Mouse (Mus musculus) megakaryocyte, embryonic 14.5 days (primary cell): ENCODE data around the gene Bcas3.

Experiments
- FLI1 ChIP-seq: IDR thresholded peaks from 2 replicates; pipeline ENCODE4 v1.6.1; 2012; ENCODE audit warnings: low read length, inconsistent platforms, mixed read lengths
- GATA1 ChIP-seq: IDR thresholded peaks from 3 replicates; pipeline ENCODE4 v1.6.1; 2012; ENCODE audit warnings: mixed read lengths, low read length, inconsistent platforms, borderline replicate concordance

DNA sequence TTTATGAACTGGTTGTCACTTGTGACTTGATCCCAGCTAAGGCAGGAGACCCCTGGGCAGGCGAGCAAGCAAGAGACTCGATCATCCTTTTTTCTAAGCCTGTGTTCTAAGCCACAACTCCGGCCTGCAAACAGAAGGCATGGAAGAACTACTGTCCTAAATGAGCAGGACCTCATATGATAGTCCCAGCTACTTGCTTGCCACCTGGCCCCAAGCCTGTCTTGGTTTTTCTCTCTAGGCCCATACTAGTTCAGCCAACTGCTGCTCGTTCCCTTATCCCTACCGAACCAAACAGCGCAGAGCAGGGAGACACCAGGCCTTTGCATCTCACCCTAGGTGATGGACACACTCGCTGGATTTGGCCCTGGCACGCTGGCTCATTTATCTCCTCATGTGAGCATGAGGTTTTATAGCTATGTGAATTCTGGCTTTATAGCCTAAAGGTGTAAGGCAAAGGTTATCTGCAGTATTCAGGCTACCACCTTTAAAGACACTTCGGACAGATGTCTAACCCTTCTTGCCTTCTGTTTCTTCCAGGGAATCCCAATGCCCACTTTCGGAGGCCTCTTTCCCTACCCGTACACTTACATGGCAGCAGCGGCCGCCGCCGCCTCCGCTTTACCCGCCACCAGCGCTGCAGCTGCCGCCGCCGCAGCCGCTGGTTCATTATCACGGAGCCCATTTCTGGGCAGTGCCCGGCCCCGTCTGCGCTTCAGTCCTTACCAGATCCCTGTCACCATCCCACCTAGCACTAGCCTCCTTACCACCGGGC lies 487.2 kb downstream of the Bcas3 start:
- TF ChIP-seq GATA1: no peak
- no peak for TF ChIP-seq FLI1
